Mouse (Mus musculus): ENCODE data around the gene Zfp710. TPM values are rescaled to one million over a fixed set of nuclear protein-coding genes. Genes with fewer than 3 reads are reported as not detected.

Zfp710 gene
- polyA plus RNA-seq, 1 experiment from 2014 or later: 9.4 TPM

GRCm38 (mm10) chr7:80014826-80015755 is 9.5 kb upstream of the Zfp710 start:
- no peak for TF ChIP-seq CTCF (IDR thresholded peaks at IDR 0.05; ENCODE audit: low read depth)
- no peak overlapping the region for H3K9ac ChIP-seq (ENCODE audit: low read depth, low read length)
- 84% methylated on average over 21 of the region's 21 CpGs for WGBS
- H3K9me3 ChIP-seq (ENCODE audit: control insufficient read depth): no peaks in the 10 kb centered on the region
- H3K4me1 ChIP-seq (replicated peaks; ENCODE audit: control insufficient read depth, insufficient read depth, low read length): no peaks in the 10 kb centered on the region
- H3K36me3 ChIP-seq (ENCODE audit: control insufficient read depth, insufficient read depth): no peaks in the 10 kb centered on the region
- H3K27ac ChIP-seq (ENCODE audit: low read depth, low read length): no peak overlapping the region
- no peak overlapping the region for H3K4me2 ChIP-seq (replicated peaks; ENCODE audit: low read depth)
- no peak overlapping the region for H3K4me3 ChIP-seq (ENCODE audit: low read depth, low read length)
- no peak for ATAC-seq
- H3K27me3 ChIP-seq (replicated peaks; ENCODE audit: control insufficient read depth, insufficient read depth, low read length): no peaks in the 10 kb centered on the region

GRCm38 (mm10) chr7:80018506-80019452 is 5.8 kb upstream of the Zfp710 start:
- H3K4me2 ChIP-seq (replicated peaks; ENCODE audit: low read depth): no peak overlapping the region
- H3K36me3 ChIP-seq (ENCODE audit: control insufficient read depth, insufficient read depth): no peaks in the 10 kb centered on the region
- H3K27ac ChIP-seq (ENCODE audit: low read depth, low read length): 0 out of 2 replicates have a peak overlapping the region, but pooled peaks have one; percentile 21
- no peaks in the 10 kb centered on the region for H3K4me1 ChIP-seq (replicated peaks; ENCODE audit: control insufficient read depth, insufficient read depth, low read length)
- no peak for TF ChIP-seq CTCF (IDR thresholded peaks at IDR 0.05; ENCODE audit: low read depth)
- no peaks in the 10 kb centered on the region for H3K9me3 ChIP-seq (ENCODE audit: control insufficient read depth)
- ATAC-seq: no peak
- no peak overlapping the region for H3K4me3 ChIP-seq (ENCODE audit: low read depth, low read length)
- no peak overlapping the region for H3K9ac ChIP-seq (ENCODE audit: low read depth, low read length)
- H3K27me3 ChIP-seq (replicated peaks; ENCODE audit: control insufficient read depth, insufficient read depth, low read length): no peaks in the 10 kb centered on the region
- 63% methylated on average over 16 of the region's 17 CpGs for WGBS

GRCm38 (mm10) chr7:80023621-80024435 is 786 bp upstream of the Zfp710 start:
- peak; percentile 72 for TF ChIP-seq CTCF (IDR thresholded peaks at IDR 0.05; ENCODE audit: low read depth)
- no peak overlapping the region for H3K4me3 ChIP-seq (ENCODE audit: low read depth, low read length)
- no peaks in the 10 kb centered on the region for H3K9me3 ChIP-seq (ENCODE audit: control insufficient read depth)
- no peaks in the 10 kb centered on the region for H3K27me3 ChIP-seq (replicated peaks; ENCODE audit: control insufficient read depth, insufficient read depth, low read length)
- no peak overlapping the region for H3K9ac ChIP-seq (ENCODE audit: low read depth, low read length)
- WGBS: 69% methylated on average over 5 of the region's 5 CpGs
- H3K36me3 ChIP-seq (ENCODE audit: control insufficient read depth, insufficient read depth): no peaks in the 10 kb centered on the region
- H3K27ac ChIP-seq (ENCODE audit: low read depth, low read length): 0 out of 2 replicates have a peak overlapping the region, but pooled peaks have one; percentile 99
- peak overlapping the region; percentile 92 for H3K4me2 ChIP-seq (replicated peaks; ENCODE audit: low read depth)
- 0 out of 2 replicates have a peak, but pooled peaks cover 4% of the 10 kb centered on the region for H3K4me1 ChIP-seq (replicated peaks; ENCODE audit: control insufficient read depth, insufficient read depth, low read length)
- peak; percentile 17 for ATAC-seq

GRCm38 (mm10) chr7:80025391-80026117 is 940 bp downstream of the Zfp710 start:
- no peak for TF ChIP-seq CTCF (IDR thresholded peaks at IDR 0.05; ENCODE audit: low read depth)
- Histone ChIP-seq H3K27ac (ENCODE audit: low read depth, low read length) (peak overlapping the region; percentile 99), H3K36me3 (ENCODE audit: control insufficient read depth, insufficient read depth) (no peaks in the 10 kb centered on the region), H3K4me2 (replicated peaks; ENCODE audit: low read depth) (peak overlapping the region; percentile 92), H3K4me3 (ENCODE audit: low read depth, low read length) (peak overlapping the region; percentile 90), H3K4me1 (replicated peaks; ENCODE audit: control insufficient read depth, insufficient read depth, low read length) (0 out of 2 replicates have a peak, but pooled peaks cover 4% of the 10 kb centered on the region), H3K9me3 (ENCODE audit: control insufficient read depth) (no peaks in the 10 kb centered on the region), H3K9ac (ENCODE audit: low read depth, low read length) (peak overlapping the region; percentile 94), H3K27me3 (replicated peaks; ENCODE audit: control insufficient read depth, insufficient read depth, low read length) (no peaks in the 10 kb centered on the region)
- ATAC-seq: no peak; the same call in 1 of the 2 replicates
- WGBS: under 1% methylated on average over 28 of the region's 28 CpGs
